Mouse (Mus musculus) urinary bladder, postnatal 14 days (tissue): ENCODE results near the gene Ptprk.

ENCODE experiments used
- DNase-seq: peaks from one replicate; pipeline ENCODE4 v3.0.0; 2021; ENCODE audit warnings: low spot score

Ptprk gene

GRCm38 (mm10) chr10:28550549-28550948 lies 475.9 kb downstream of the Ptprk start:
- DNase-seq = no peak

GRCm38 (mm10) chr10:28552068-28552467 lies 477.4 kb downstream of the Ptprk start:
- DNase-seq = no peak

GRCm38 (mm10) chr10:28564110-28564674 lies 489.6 kb downstream of the Ptprk start:
- DNase-seq = no peak

GRCm38 (mm10) chr10:28566378-28566777 lies 491.8 kb downstream of the Ptprk start:
- no peak for DNase-seq

GRCm38 (mm10) chr10:28566828-28567227 lies 492.2 kb downstream of the Ptprk start:
- no peak for DNase-seq

- DNase-seq = no peak
Measured at GRCm38 (mm10) chr10:28567441-28567840, 492.8 kb downstream of the Ptprk start.

- DNase-seq = no peak
Measured at GRCm38 (mm10) chr10:28568047-28568446, 493.4 kb downstream of the Ptprk start.

GRCm38 (mm10) chr10:28579596-28579995 lies 505.0 kb downstream of the Ptprk start:
- no peak for DNase-seq

GRCm38 (mm10) chr10:28586565-28587138 lies 512.0 kb downstream of the Ptprk start:
- DNase-seq = no peak

- DNase-seq = no peak
Measured at GRCm38 (mm10) chr10:28588401-28588800, 513.8 kb downstream of the Ptprk start.

GRCm38 (mm10) chr10:28590822-28591221 lies 516.2 kb downstream of the Ptprk start:
- no peak for DNase-seq

- no peak for DNase-seq
Measured at GRCm38 (mm10) chr10:28593566-28594292, 519.1 kb downstream of the Ptprk start.

GRCm38 (mm10) chr10:28596897-28597296 lies 522.3 kb downstream of the Ptprk start:
- DNase-seq = no peak

GRCm38 (mm10) chr10:28609136-28609535 lies 534.5 kb downstream of the Ptprk start:
- DNase-seq = no peak

GRCm38 (mm10) chr10:28614396-28614795 lies 539.8 kb downstream of the Ptprk start:
- DNase-seq = no peak

GRCm38 (mm10) chr10:28617203-28617602 lies 542.6 kb downstream of the Ptprk start:
- DNase-seq = no peak

GRCm38 (mm10) chr10:28618002-28618401 lies 543.4 kb downstream of the Ptprk start:
- no peak for DNase-seq

- no peak for DNase-seq
Measured at GRCm38 (mm10) chr10:28619415-28619814, 544.8 kb downstream of the Ptprk start.

GRCm38 (mm10) chr10:28636096-28636495 lies 561.5 kb downstream of the Ptprk start:
- DNase-seq = no peak

GRCm38 (mm10) chr10:28641887-28642286 lies 567.3 kb downstream of the Ptprk start:
- no peak for DNase-seq
